Mouse (Mus musculus) retina, adult 2 months (tissue): ENCODE data around the gene Kit.

Experiments used
- DNase-seq: peaks from one replicate; pipeline ENCODE4 v3.0.0-alpha.2; 2012; ENCODE audit warnings: low read depth, low spot score

Kit gene

GRCm38 (mm10) chr5:75632846-75633640 lies 58.3 kb downstream of the Kit start:
- no peak for DNase-seq

- no peak for DNase-seq
These were observed 60.7 kb downstream of the Kit start for GRCm38 (mm10) chr5:75635385-75635784.

- DNase-seq = no peak
These were observed 65.9 kb downstream of the Kit start for GRCm38 (mm10) chr5:75640637-75641036.

GRCm38 (mm10) chr5:75647046-75647445 lies 72.3 kb downstream of the Kit start:
- no peak for DNase-seq

- DNase-seq = no peak
These were observed 75.8 kb downstream of the Kit start for GRCm38 (mm10) chr5:75650566-75650965.

GRCm38 (mm10) chr5:75653431-75653830 lies 78.7 kb downstream of the Kit start:
- DNase-seq = no peak

DNA sequence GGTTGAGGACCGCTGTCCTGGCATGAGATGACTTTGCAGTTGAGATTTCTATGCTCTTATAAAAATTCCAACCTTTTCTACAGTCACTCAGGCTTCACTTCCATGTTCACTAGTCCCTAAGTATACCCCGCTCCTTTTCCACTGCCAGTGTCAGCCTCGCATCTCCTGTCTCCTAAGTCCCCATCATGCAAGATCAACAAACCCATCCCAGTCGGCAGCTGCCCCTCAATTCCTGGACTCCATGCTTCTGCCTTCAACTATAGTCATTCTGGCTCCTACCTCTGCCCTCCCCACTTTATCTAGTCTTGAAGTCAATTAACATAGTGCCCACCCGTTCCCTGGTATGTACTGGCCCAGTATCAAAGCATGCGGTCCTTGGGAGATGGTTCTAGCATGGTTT lies 83.9 kb downstream of the Kit start:
- no peak for DNase-seq

DNA sequence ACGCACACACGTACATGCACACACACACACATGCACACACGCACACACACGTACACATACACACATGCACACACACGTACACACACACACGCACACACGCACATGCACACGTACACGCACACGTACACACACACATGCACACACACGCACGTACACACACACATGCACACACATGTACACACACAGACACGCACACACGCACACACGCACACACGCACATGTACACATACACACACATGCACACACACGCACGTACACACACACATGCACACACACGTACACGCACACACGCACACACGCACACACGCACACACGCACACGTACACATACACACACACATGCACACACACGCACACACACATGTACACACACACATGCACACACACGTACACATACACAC lies 85.6 kb downstream of the Kit start:
- no peak for DNase-seq

DNA sequence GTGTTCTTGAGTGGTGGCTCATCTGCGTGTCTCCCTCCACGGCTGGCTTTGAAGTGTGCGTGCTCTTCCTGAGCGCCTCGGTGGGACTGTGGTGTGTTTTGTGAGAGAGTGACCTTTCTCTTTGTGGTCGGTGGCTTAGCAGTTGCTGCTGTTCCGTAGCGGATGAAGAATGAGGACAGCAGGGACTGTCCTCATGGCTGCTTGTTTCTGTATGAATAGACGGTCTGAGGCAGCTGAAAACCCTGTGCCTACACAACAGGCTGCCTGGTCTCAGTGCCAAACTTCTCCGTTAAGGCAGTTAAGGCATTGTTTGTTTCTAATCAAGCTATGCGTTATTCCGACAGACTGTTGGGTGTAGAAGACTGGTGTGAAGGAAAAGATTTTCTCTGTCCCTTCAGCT lies 87.8 kb downstream of the Kit start:
- no peak for DNase-seq

- DNase-seq = no peak
These were observed 89.1 kb downstream of the Kit start for GRCm38 (mm10) chr5:75663768-75664167.

- DNase-seq = no peak
These were observed 92.4 kb downstream of the Kit start for GRCm38 (mm10) chr5:75667083-75667482.

GRCm38 (mm10) chr5:75671136-75671788 lies 96.5 kb downstream of the Kit start:
- DNase-seq = no peak

DNA sequence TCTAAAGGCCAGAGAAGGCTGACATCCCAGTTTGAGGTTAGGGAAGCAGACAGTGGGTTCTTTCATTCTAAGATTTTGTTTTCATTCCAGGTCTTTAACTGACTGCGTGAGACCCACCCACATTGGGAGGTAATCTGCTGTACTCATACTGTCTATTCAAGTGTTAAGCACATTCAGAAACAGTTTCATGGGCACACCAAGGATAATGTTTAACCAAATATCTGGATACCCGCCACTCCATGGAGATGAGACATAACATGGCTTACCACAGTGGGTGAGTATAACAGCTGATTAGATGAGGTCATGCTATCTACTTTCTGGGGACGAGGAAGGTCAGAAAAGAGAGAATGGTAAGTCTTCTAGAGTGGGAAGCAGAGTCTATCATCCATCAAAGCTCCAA lies 101.3 kb downstream of the Kit start:
- DNase-seq = no peak

GRCm38 (mm10) chr5:75679896-75680295 lies 105.2 kb downstream of the Kit start:
- no peak for DNase-seq

DNA sequence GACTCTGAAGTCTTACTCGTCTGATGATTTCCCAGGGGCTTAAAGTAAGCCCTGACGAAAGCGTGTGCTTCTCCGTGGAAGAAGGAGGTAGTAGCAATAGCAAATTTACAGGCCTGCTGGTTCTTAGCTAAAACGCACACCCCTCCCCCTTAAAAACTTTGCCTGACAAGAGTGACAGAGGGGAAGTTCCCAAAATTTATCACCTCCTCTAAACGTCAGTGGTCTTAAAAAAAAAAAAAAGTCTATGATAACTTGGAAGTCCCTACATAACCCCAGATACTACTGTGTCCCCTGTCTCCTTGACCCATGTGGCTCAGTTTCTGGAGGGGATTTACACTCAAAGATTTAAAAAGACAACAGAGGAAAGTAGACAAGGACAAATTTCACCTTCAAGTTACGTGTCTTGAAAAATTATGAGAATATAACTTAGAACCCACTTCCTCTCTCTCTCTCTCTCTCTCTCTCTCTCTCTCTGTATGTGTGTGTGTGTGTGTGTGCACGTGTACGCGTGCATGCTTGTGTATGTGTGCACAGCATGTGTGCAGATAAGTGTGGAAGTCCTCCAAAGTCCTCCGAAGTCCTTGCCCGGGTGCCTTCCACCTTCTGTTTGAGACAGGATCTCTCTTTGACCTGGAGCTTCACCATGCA lies 120.6 kb downstream of the Kit start:
- no peak for DNase-seq

DNA sequence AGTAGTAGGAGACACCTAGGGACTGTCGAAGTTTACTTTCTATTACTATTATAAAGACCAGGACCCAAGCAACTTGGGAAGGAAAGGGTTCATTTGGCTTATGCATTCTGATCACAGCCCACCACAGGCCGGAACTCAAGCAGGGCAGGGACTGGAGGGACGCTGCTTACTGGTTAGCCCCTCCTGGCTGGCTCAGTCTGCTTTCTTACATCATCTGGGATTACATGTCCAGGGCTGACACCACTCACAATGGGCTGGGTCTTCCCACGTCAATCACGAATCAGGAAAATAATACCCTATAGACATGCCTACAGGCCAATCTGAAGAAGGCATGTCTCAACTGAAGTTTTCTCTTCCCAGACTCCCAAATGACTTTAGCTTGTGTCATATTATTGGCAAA lies 122.2 kb downstream of the Kit start:
- DNase-seq = no peak

GRCm38 (mm10) chr5:75698556-75698955 lies 123.8 kb downstream of the Kit start:
- DNase-seq = no peak

GRCm38 (mm10) chr5:75699081-75699480 lies 124.4 kb downstream of the Kit start:
- no peak for DNase-seq

DNA sequence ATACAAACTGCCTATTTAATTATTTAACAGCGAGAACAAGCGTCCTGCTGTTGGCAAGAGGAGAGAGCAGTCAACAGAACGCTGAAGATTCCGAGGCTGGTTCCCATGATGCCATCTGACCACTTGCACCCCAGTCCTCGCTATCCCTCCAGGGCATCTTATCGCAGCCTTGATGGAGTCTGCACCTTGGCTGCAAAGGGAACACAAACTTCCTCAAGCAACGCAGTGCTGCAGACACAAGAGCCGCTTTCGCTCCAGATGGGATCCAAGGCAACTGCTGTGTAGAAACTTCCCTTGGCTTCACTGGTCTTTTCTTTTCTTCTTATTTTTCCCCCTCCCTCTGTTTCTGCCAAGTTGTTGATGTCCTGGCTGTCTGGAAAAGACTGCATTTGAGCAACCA lies 124.8 kb downstream of the Kit start:
- DNase-seq = no peak

DNA sequence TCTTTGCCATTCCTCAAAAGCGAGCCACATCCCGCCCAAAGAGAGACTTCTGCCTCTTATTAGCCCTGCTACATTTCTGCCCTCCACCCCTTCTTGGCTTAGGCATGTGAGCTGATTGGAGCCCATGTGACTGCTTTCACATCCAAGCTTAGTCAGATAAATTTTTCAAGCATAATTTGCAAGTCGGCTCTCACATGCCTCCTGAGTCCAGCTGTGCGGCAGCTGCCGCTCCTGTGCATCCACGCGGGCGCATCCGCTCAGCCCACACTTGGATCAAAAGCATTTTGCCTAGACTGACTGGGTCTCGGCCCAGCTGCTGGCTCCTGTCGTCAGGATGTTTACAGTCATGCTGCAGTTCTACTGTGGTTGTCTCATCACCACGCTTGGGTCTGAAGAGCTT lies 126.9 kb downstream of the Kit start:
- no peak for DNase-seq

GRCm38 (mm10) chr5:75702080-75702479 lies 127.4 kb downstream of the Kit start:
- DNase-seq = no peak

- no peak for DNase-seq
These were observed 130.0 kb downstream of the Kit start for GRCm38 (mm10) chr5:75704584-75705175.
